Mouse (Mus musculus) leukemia stem cell, adult 10-12 weeks (primary cell): Measurements from ENCODE around the gene Nup133. TPM values are rescaled to one million over a fixed set of nuclear protein-coding genes. Genes with fewer than 3 reads are reported as not detected.

ENCODE experiments used
- polyA plus RNA-seq: library from polyadenylated mRNA; stranded (reverse); fragments of >175 nt; gene quantifications from 2 replicates; pipeline ENCODE4 v1.2.3, GENCODE M21; 2012; ENCODE audit warnings: low replicate concordance

The Nup133 gene
- 34.8 and 37.5 TPM in 2 replicates for polyA plus RNA-seq

DNA sequence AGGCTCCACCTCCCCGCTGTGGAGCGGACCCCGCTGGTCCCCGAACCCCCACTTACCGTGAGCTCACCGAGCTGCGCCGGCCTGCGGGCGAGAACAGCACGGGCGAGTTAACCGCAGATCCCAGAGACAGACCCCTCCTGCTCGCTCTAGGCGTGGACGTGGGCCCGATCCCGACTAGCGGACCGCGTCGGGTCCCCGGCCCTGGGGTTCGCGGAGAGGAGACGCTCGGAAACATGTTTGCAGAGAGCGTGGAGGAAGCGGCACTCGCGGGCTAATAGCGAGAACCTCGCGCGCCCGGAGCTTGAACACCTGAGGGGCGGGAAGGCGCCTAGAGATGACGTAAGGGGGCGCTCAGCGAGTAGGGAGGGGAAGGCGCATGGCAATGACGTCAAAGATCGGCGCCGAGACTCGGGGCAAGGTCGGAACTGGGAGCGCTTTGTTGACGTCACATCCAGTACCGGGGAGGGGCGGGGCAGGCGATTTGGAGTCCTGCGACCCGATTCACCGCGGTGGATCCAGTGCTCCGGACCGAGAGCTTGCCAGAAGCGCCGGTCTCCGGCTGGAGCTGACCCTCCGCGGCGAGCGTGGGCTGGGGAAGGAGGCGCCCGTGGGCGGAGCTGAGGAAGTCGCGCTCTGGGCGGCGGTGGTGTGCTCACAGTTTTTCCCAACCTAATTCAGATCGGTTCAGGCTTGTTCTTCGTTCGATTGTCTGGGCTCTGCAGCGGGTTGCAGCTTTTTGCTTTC lies at the start of gene Nup133:
Gene Nup133, minus strand, starts transcription at position 324 of the 744 bp plus-strand sequence.

GRCm38 (mm10) chr8:123982826-123983400 lies 33.8 kb upstream of the Nup133 start, which contains the start of gene Abcb10:
TSS of gene Abcb10 (minus strand) at chr8:123983122.

GRCm38 (mm10) chr8:123894502-123895097 lies 54.5 kb downstream of the Nup133 start, which contains the start of gene Acta1:
TSS of gene Acta1 (minus strand) at chr8:123894751.

DNA sequence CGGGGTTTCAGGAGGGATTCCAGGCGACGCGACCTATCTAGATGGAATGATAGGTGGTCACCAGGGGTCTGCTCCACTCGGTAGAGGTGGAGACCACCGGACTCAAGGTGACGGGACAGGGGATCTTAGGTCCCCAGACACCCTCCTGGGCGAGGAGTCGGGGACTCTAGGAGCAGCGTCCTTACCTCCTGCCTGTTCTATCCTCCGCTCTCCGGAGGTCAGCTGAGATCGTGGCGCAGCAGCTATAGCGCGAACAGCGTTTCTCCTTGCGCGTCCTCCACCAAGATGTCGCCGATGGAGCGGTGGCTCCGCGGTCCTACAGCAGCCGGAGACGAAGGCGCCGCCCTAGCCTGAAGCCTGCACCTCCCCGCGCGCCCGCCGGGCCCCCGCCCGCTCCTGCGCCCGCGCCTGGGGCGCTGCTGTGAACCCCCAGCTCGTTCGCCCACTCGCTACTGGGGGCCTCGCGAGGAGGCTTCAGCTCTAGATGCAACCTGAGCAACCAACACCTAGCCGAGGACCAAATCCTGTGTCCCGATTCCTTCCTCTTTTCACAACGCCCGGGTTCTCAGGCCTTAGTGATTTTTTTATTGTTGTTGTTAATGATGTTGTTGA lies 89.3 kb downstream of the Nup133 start, which contains the start of gene Ccsap:
Gene Ccsap, minus strand, starts transcription at position 562 of the 612 bp plus-strand sequence.

Other genes with a start within 250 kb of the Nup133 start
- gene Rab4a, start 143.3 kb downstream of the Nup133 start, polyA plus RNA-seq, result 5.9 and 10.0 TPM in 2 replicates
- 4.1 and 9.5 TPM in 2 replicates for gene Ccsap, start 89.1 kb downstream of the Nup133 start, polyA plus RNA-seq
- not detected in 2 replicates for gene Acta1, start 54.5 kb downstream of the Nup133 start, polyA plus RNA-seq
- 27.6 and 55.3 TPM in 2 replicates for gene Abcb10, start 33.9 kb upstream of the Nup133 start, polyA plus RNA-seq
- gene Taf5l, start 72.1 kb upstream of the Nup133 start, polyA plus RNA-seq, result 27.2 and 30.1 TPM in 2 replicates
- 1.7 and 6.2 TPM in 2 replicates for gene Urb2, start 72.2 kb upstream of the Nup133 start, polyA plus RNA-seq